Mouse (Mus musculus) E14TG2a.4 (cell line): Measurements from ENCODE around the gene Synj1.

Experiments used
- CTCF ChIP-seq: conservative IDR thresholded peaks from 2 replicates; pipeline ENCODE4 v1.5.1; 2014; ENCODE audit warnings: low read length
- POU5F1 ChIP-seq: IDR thresholded peaks from 2 replicates; pipeline ENCODE4 v1.6.1; 2014; ENCODE audit warnings: low read length, borderline replicate concordance

GRCm38 (mm10) chr16:91053599-91053998 is 42.5 kb upstream of the Synj1 start:
- no peak for TF ChIP-seq CTCF
- TF ChIP-seq POU5F1: no peak
